Mouse (Mus musculus) liver, postnatal 0 days (tissue): Measurements from ENCODE around the gene Cnpy3. TPM values are rescaled to one million over a fixed set of nuclear protein-coding genes. Genes with fewer than 3 reads are reported as not detected.

Source experiments
- ATAC-seq: fragments of 200-750 bp; cut with Nextera tagmentation; 2 replicates; pipeline ENCODE4 v1.8.0; 2017; ENCODE audit warnings: mild to moderate bottlenecking, moderate library complexity
- DNase-seq: peaks from one replicate; pipeline ENCODE4 v3.0.0-alpha.2; 2016
- H3K27ac ChIP-seq: fragments of 300-500 bp; sonication (generic); 2 replicates; pipeline ENCODE4 v1.5.1; 2014; ENCODE audit warnings: antibody characterized with exemption, moderate library complexity, mild to moderate bottlenecking, low read depth
- H3K27me3 ChIP-seq: fragments of 300-500 bp; sonication (generic); 2 replicates; pipeline ENCODE4 v1.6.1; 2014; ENCODE audit warnings: low read length, control low read depth, mixed read lengths; ENCODE audit not compliant: insufficient read depth
- H3K36me3 ChIP-seq: fragments of 300-500 bp; sonication (generic); replicated peaks from 2 replicates; pipeline ENCODE4 v1.6.1; 2014; ENCODE audit warnings: mild to moderate bottlenecking, control low read depth, low read length, moderate library complexity, mixed read lengths; ENCODE audit not compliant: insufficient read depth
- H3K4me1 ChIP-seq: fragments of 300-500 bp; sonication (generic); 2 replicates; pipeline ENCODE4 v1.6.1; 2014; ENCODE audit warnings: antibody characterized with exemption, mild to moderate bottlenecking, control low read depth; ENCODE audit not compliant: insufficient read depth
- H3K4me2 ChIP-seq: fragments of 300-500 bp; sonication (generic); 2 replicates; pipeline ENCODE4 v1.6.1; 2014; ENCODE audit warnings: low read depth, mild to moderate bottlenecking, low read length, moderate library complexity, mixed read lengths
- H3K4me3 ChIP-seq: fragments of 300-500 bp; sonication (generic); 2 replicates; pipeline ENCODE4 v1.5.1; 2014; ENCODE audit warnings: low read depth, low read length
- H3K9ac ChIP-seq: fragments of 300-500 bp; sonication (generic); replicated peaks from 2 replicates; pipeline ENCODE4 v1.6.1; 2014; ENCODE audit warnings: mild to moderate bottlenecking, moderate library complexity
- H3K9me3 ChIP-seq: fragments of 300-500 bp; sonication (generic); 2 replicates; pipeline ENCODE4 v1.6.1; 2016; ENCODE audit warnings: mild to moderate bottlenecking, control low read depth, low read length, mixed read lengths
- CTCF ChIP-seq: sonication (generic); IDR thresholded peaks from 2 replicates; pipeline ENCODE4 v1.5.1; 2016; ENCODE audit warnings: antibody characterized with exemption, low read depth
- EP300 ChIP-seq: IDR thresholded peaks from 2 replicates; pipeline ENCODE4 v1.6.1; 2016; ENCODE audit warnings: antibody characterized with exemption, low read depth, mild to moderate bottlenecking
- WGBS: fragments of 180-500 bp; shearing (Covaris S2); extraction: QIAGEN DNeasy Blood & Tissue Kit; methylation state at CpG from one replicate; pipeline ENCODE4 v1.1.7; 2014; ENCODE audit not compliant: insufficient replicate concordance; 5-methylcytosine and 5-hydroxymethylcytosine counted together
- polyA plus RNA-seq: library from polyadenylated mRNA; unstranded; fragments of >200 nt; fragmentation: Nextera tagmentation; extraction: Ambion mirVana; gene quantifications from 2 replicates; pipeline ENCODE4 v1.2.1, GENCODE M21; 2015

The Cnpy3 gene
- polyA plus RNA-seq, 1 experiment from 2014 or later = 24.1 TPM

- Histone ChIP-seq H3K9ac (no peak overlapping the region), H3K4me3 (no peak overlapping the region), H3K9me3 (no peaks in the 10 kb centered on the region), H3K4me2 (no peak overlapping the region), H3K36me3 (peaks cover 44% of the 10 kb centered on the region), H3K27me3 (no peaks in the 10 kb centered on the region), H3K4me1 (peaks cover 6% of the 10 kb centered on the region), H3K27ac (no peak overlapping the region)
- DNase-seq (no peak), ATAC-seq (no peak)
- WGBS = 78% methylated on average over 6 of the region's 6 CpGs
- TF ChIP-seq CTCF (no peak), EP300 (no peak)
These were observed 66.1 kb downstream of the Cnpy3 start for GRCm38 (mm10) chr17:46685913-46686312.

Other genes with a start within 250 kb of the Cnpy3 start
- gene Cul9, start 205.8 kb downstream of the Cnpy3 start, polyA plus RNA-seq = 1.0 and 1.3 TPM in 2 replicates
- 1.3 and 1.9 TPM in 2 replicates for gene Srf, start 196.0 kb downstream of the Cnpy3 start, polyA plus RNA-seq
- gene Ptk7, start 122.7 kb downstream of the Cnpy3 start, polyA plus RNA-seq = 3.0 and 3.5 TPM in 2 replicates
- 10.7 and 12.6 TPM in 2 replicates for gene Klc4, start 106.2 kb downstream of the Cnpy3 start, polyA plus RNA-seq
- 75.2 and 79.3 TPM in 2 replicates for gene Mrpl2, start 106.0 kb downstream of the Cnpy3 start, polyA plus RNA-seq
- 5.2 and 6.2 TPM in 2 replicates for gene Cul7, start 101.9 kb downstream of the Cnpy3 start, polyA plus RNA-seq
- 28.1 and 28.2 TPM in 2 replicates for gene Rrp36, start 77.9 kb downstream of the Cnpy3 start, polyA plus RNA-seq
- gene Mea1, start 73.4 kb downstream of the Cnpy3 start, polyA plus RNA-seq = 52.3 and 56.9 TPM in 2 replicates
- gene Klhdc3, start 71.3 kb downstream of the Cnpy3 start, polyA plus RNA-seq = 60.0 and 63.0 TPM in 2 replicates
- gene Ppp2r5d, start 47.1 kb downstream of the Cnpy3 start, polyA plus RNA-seq = 11.2 and 12.5 TPM in 2 replicates
- gene Pex6, start 40.8 kb downstream of the Cnpy3 start, polyA plus RNA-seq = 11.6 and 12.6 TPM in 2 replicates
- 707 and 780 TPM in 2 replicates for gene Gnmt, start 23.0 kb downstream of the Cnpy3 start, polyA plus RNA-seq
- gene Ptcra, start 11.5 kb upstream of the Cnpy3 start, polyA plus RNA-seq = 0.11 and 0.14 TPM in 2 replicates
- gene 2310039H08Rik, start 20.4 kb upstream of the Cnpy3 start, polyA plus RNA-seq = 192 and 213 TPM in 2 replicates
- gene Rpl7l1, start 30.5 kb upstream of the Cnpy3 start, polyA plus RNA-seq = 63.6 and 64.1 TPM in 2 replicates
- gene Bicral, start 106.3 kb upstream of the Cnpy3 start, polyA plus RNA-seq = 1.8 and 1.9 TPM in 2 replicates
- gene Tbcc, start 138.5 kb upstream of the Cnpy3 start, polyA plus RNA-seq = 24.1 and 30.1 TPM in 2 replicates
- not detected in 2 replicates for gene Prph2, start 158.2 kb upstream of the Cnpy3 start, polyA plus RNA-seq